ENCODE assay signal across 9 mouse cellular contexts in genomic region chr6:23838401-23839008, GRCm38 (mm10). TPM values are rescaled to one million over a fixed set of nuclear protein-coding genes. Genes with fewer than 3 reads are reported as not detected.
DNase-seq lines count a peak whose midpoint lies in the region; ATAC-seq and TF ChIP-seq lines count a peak whose summit lies in the region.
"Had no signal": no experiment of that assay in that cellular context is flagged by ENCODE, and none has a peak within 500 bp of the region (broad histone marks: within the 10 kb centered on the region; RNA-seq: fewer than 3 reads in every experiment).

No protein-coding gene starts in this region.

- H3K9ac ChIP-seq in ES-E14 (ENCODE audit: insufficient read depth, low read depth, low read length, poor library complexity, severe bottlenecking) = peak overlapping the region; percentile 79
- peak overlapping the region; percentile 60 for H3K9ac ChIP-seq in embryonic facial prominence, embryonic 11.5 days (replicated peaks; ENCODE audit: low read length)
- H3K9ac ChIP-seq in hindbrain, embryonic 12.5 days = peak overlapping the region; percentile 68
- H3K9ac ChIP-seq in limb, embryonic 13.5 days = peak overlapping the region; percentile 68
- peak overlapping the region; percentile 66 for H3K9ac ChIP-seq in neural tube, embryonic 13.5 days

- no peaks in the 10 kb centered on the region for H3K9me3 ChIP-seq in ES-E14 (ENCODE audit: control insufficient read depth, insufficient read depth, low read depth, low read length)
- no peaks in the 10 kb centered on the region for H3K9me3 ChIP-seq in embryonic facial prominence, embryonic 11.5 days (replicated peaks; ENCODE audit: control insufficient read depth, low read length)
- no peaks in the 10 kb centered on the region for H3K9me3 ChIP-seq in hindbrain, embryonic 12.5 days (replicated peaks)
- no peaks in the 10 kb centered on the region for H3K9me3 ChIP-seq in limb, embryonic 13.5 days
- H3K9me3 ChIP-seq in neural tube, embryonic 13.5 days = no peaks in the 10 kb centered on the region

- 0 out of 4 replicates have a peak, but pooled peaks cover 2% of the 10 kb centered on the region in 2 experiments for H3K4me1 ChIP-seq in ES-E14 (ENCODE audit: control insufficient read depth in 2 of 2, insufficient read depth in 2 of 2, low read length in 2 of 2, poor library complexity in 1 of 2)
- no peaks in the 10 kb centered on the region; the same call in 1 of the 2 replicates for H3K4me1 ChIP-seq in embryonic facial prominence, embryonic 11.5 days (ENCODE audit: control insufficient read depth, insufficient read depth, low read length)
- H3K4me1 ChIP-seq in hindbrain, embryonic 12.5 days = peaks cover 3% of the 10 kb centered on the region; the same call in 1 of the 2 replicates
- peaks cover 4% of the 10 kb centered on the region; the same call in 1 of the 2 replicates for H3K4me1 ChIP-seq in limb, embryonic 13.5 days
- peaks cover 20% of the 10 kb centered on the region for H3K4me1 ChIP-seq in neural tube, embryonic 13.5 days (replicated peaks)

- under 1% methylated on average over 28 of the region's 35 CpGs for WGBS in embryonic facial prominence, embryonic 11.5 days
- whole genome bisulfite sequencing in hindbrain, embryonic 12.5 days = 2% methylated on average over 32 of the region's 35 CpGs
- WGBS in limb, embryonic 13.5 days = 1% methylated on average over 35 of the region's 35 CpGs
- WGBS in neural tube, embryonic 13.5 days = under 1% methylated on average over 32 of the region's 35 CpGs

- ATAC-seq in embryonic facial prominence, embryonic 11.5 days (replicated peaks; ENCODE audit: insufficient number of reproducible peaks, low FRiP score, low TSS enrichment, low read depth) = peak; percentile 63
- ATAC-seq in hindbrain, embryonic 12.5 days (ENCODE audit: low FRiP score) = peak; percentile 34
- ATAC-seq in limb, embryonic 13.5 days (ENCODE audit: low FRiP score, low read depth) = peak; percentile 42
- ATAC-seq in neural tube, embryonic 13.5 days (ENCODE audit: low read depth) = peak; percentile 48; the same call in 1 of the 2 replicates

- intact Hi-C loops in gastrocnemius, postnatal 14 days (cut with DNase I; ENCODE audit: low total_unique reads) = no loop called here

- in situ Hi-C loops in ES-E14 (cut with MboI; ENCODE audit: low sequenced_read_pairs in 2 of 2, unreplicated experiment in 2 of 2) = no loop called here

- H3K27ac ChIP-seq in ES-E14 (ENCODE audit: insufficient read depth, low read depth, low read length, poor library complexity, severe bottlenecking) = no peak overlapping the region
- no peak overlapping the region for H3K27ac ChIP-seq in embryonic facial prominence, embryonic 11.5 days (replicated peaks; ENCODE audit: low read depth, low read length)
- no peak overlapping the region for H3K27ac ChIP-seq in hindbrain, embryonic 12.5 days
- H3K27ac ChIP-seq in limb, embryonic 13.5 days = no peak overlapping the region
- H3K27ac ChIP-seq in neural tube, embryonic 13.5 days (replicated peaks) = no peak overlapping the region

- peak overlapping the region; percentile 92 for H3K4me2 ChIP-seq in embryonic facial prominence, embryonic 11.5 days (ENCODE audit: low read depth, low read length)
- peak overlapping the region; percentile 94 for H3K4me2 ChIP-seq in hindbrain, embryonic 12.5 days (replicated peaks)
- H3K4me2 ChIP-seq in limb, embryonic 13.5 days (replicated peaks) = peak overlapping the region; percentile 87
- H3K4me2 ChIP-seq in neural tube, embryonic 13.5 days = peak overlapping the region; percentile 94

- H3K36me3 ChIP-seq in ES-E14 (ENCODE audit: control insufficient read depth, insufficient read depth, low read length, poor library complexity, severe bottlenecking) = no peaks in the 10 kb centered on the region
- no peaks in the 10 kb centered on the region for H3K36me3 ChIP-seq in embryonic facial prominence, embryonic 11.5 days (replicated peaks; ENCODE audit: control insufficient read depth, insufficient read depth, low read depth, low read length)
- H3K36me3 ChIP-seq in hindbrain, embryonic 12.5 days = no peaks in the 10 kb centered on the region
- H3K36me3 ChIP-seq in limb, embryonic 13.5 days = no peaks in the 10 kb centered on the region
- H3K36me3 ChIP-seq in neural tube, embryonic 13.5 days = no peaks in the 10 kb centered on the region

- peaks cover 13% of the 10 kb centered on the region for H3K27me3 ChIP-seq in embryonic facial prominence, embryonic 11.5 days (ENCODE audit: control insufficient read depth, insufficient read depth, low read length)
- H3K27me3 ChIP-seq in hindbrain, embryonic 12.5 days = peaks cover 36% of the 10 kb centered on the region
- peaks cover 31% of the 10 kb centered on the region for H3K27me3 ChIP-seq in limb, embryonic 13.5 days
- peaks cover 47% of the 10 kb centered on the region for H3K27me3 ChIP-seq in neural tube, embryonic 13.5 days
- H3K27me3 ChIP-seq: CH12.LX had no signal

- peak; percentile 4 for DNase-seq in gastrocnemius, postnatal 14 days
- no peak for DNase-seq in gastrocnemius, postnatal 25 days
- peak; percentile 12 for DNase-seq in ES-E14 (ENCODE audit: low read depth, low spot score)
- DNase-seq in embryonic facial prominence, embryonic 11.5 days (ENCODE audit: low spot score) = peak; percentile 30
- DNase-seq in c-Kit-positive CD71-positive TER-119-positive erythroid progenitor cells, embryonic 14.5 days (ENCODE audit: low spot score) = no peak

- peak overlapping the region; percentile 63 to 87 for H3K4me3 ChIP-seq in ES-E14 (ENCODE audit: insufficient read depth in 1 of 2, low read depth in 1 of 2, low read length in 2 of 2, poor library complexity in 1 of 2, severe bottlenecking in 1 of 2)
- peak overlapping the region; percentile 53 for H3K4me3 ChIP-seq in embryonic facial prominence, embryonic 11.5 days (ENCODE audit: low read depth, low read length)
- H3K4me3 ChIP-seq in hindbrain, embryonic 12.5 days = peak overlapping the region; percentile 69
- peak overlapping the region; percentile 72 for H3K4me3 ChIP-seq in limb, embryonic 13.5 days
- H3K4me3 ChIP-seq in neural tube, embryonic 13.5 days = peak overlapping the region; percentile 62

TF ChIP-seq in ES-E14, 5 proteins besides CTCF, POLR2A, EP300 and RAD21:
- no peak for TF ChIP-seq ZC3H11A (IDR thresholded peaks at IDR 0.05; ENCODE audit: borderline replicate concordance, low read depth, low read length)
- no peak for TF ChIP-seq ZNF384 (IDR thresholded peaks at IDR 0.05; ENCODE audit: low read depth, low read length)
- TF ChIP-seq HCFC1 (IDR thresholded peaks at IDR 0.05; ENCODE audit: borderline replicate concordance, insufficient read depth, low read length) = no peak
- TF ChIP-seq CHD2 (IDR thresholded peaks at IDR 0.05; ENCODE audit: low read depth, low read length) = no peak
- TF ChIP-seq MAFK (IDR thresholded peaks at IDR 0.05; ENCODE audit: insufficient read depth, low read depth, low read length) = no peak

RNA-seq across cellular contexts. Expression of gene Cadps2, which starts 0.7 kb away (rescaled TPM):
- under 1 TPM; 0.51 to 0.74 TPM for total RNA-seq in gastrocnemius, postnatal 14 days (2021)
- under 1 TPM; 0.28 to 0.59 TPM for total RNA-seq in gastrocnemius, postnatal 25 days (2021)
- total RNA-seq in ES-E14 (2012; rRNA removed) = 0.36 and 0.53 TPM in 2 replicates
- 2.8 and 3.6 TPM in 2 replicates for polyA plus RNA-seq in embryonic facial prominence, embryonic 11.5 days (2014; fragmentation: Nextera tagmentation; extraction: Ambion mirVana)
- polyA plus RNA-seq in hindbrain, embryonic 12.5 days (2016; fragmentation: Nextera tagmentation; extraction: Ambion mirVana) = 3.4 TPM in 2 replicates
- polyA plus RNA-seq in limb, embryonic 13.5 days (2015; fragmentation: Nextera tagmentation; extraction: Ambion mirVana) = 2.7 and 3.5 TPM in 2 replicates
- polyA plus RNA-seq in neural tube, embryonic 13.5 days (2015; fragmentation: Nextera tagmentation; extraction: Ambion mirVana) = 4.2 and 5.4 TPM in 2 replicates
- total RNA-seq: CH12.LX had no signal

Comparison
In these comparisons a context has a peak if more than half of its experiments do, and no peak if none do; other contexts are left out.
1. DNase-seq: peak in gastrocnemius, postnatal 14 days (single experiment), ES-E14 (single experiment) and embryonic facial prominence, embryonic 11.5 days (single experiment); none in gastrocnemius, postnatal 25 days (single experiment) and c-Kit-positive CD71-positive TER-119-positive erythroid progenitor cells, embryonic 14.5 days (single experiment).
2. Peak in every context shown above with its lines, with median percentiles within 50 percentile points of each other: H3K4me3 ChIP-seq, H3K9ac ChIP-seq, ATAC-seq and H3K4me2 ChIP-seq.